Mouse (Mus musculus) mesoderm, embryonic 11.5 days (tissue): ENCODE measurements around the gene Vmn2r10.
"Not testable (repeated sequence)": the region's sequence is repeated elsewhere in the genome, so short reads cannot be mapped to it uniquely, and the experiment has no call there.

Source experiments
- DNase-seq: peaks from one replicate; pipeline ENCODE4 v3.0.0-alpha.2; 2012; ENCODE audit warnings: low read depth, low spot score

Gene Vmn2r10

DNA sequence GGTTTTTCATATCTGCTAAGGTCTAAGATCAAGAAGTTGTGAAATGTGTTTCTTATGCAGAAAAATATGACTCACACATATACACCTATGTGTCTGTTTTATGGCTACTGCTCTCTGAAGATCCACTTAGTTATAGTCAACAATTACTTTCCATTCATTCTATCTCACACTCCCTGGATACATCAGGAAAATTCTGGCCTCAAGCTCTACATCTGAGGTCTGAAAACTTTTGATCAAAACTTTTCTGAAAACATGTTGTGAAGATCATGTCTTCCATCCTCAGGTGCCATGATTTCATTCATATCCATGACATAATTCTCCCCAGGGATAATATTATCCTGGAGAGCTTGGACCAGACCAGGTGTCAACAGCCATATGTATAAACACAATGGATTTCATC, at the start of gene Vmn2r10:
TSS of gene Vmn2r10 (minus strand) at position 101 of the 400 bp plus-strand sequence.
- not testable (repeated sequence) for DNase-seq

GRCm38 (mm10) chr5:109055286-109055685, 49.0 kb upstream of the Vmn2r10 start:
- no peak for DNase-seq

GRCm38 (mm10) chr5:109032591-109032990, 26.3 kb upstream of the Vmn2r10 start:
- DNase-seq, result no peak

DNA sequence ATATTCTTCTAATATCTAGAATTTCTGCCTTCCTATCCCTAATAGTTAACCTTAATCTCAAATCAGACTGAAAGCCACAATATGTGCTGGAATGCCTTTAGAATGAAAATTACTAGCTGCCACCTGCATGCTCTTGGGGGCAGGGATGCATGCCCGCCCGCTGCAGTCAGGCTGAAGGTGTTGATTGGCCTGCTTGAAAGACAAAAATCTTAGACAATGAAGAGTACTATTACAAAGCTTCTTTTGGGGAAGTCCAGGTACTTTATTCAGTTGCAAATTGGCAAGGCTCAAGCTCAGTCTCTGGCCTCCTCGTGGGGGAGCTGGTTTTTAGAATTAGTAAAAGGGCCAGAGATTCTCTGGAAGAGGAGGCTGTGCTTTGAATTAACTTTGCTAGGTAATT, 17.4 kb downstream of the Vmn2r10 start:
- no peak for DNase-seq
